Mouse (Mus musculus) hematopoietic stem cell, adult 5-6 weeks (primary cell): ENCODE measurements around the gene Ino80d. TPM values are rescaled to one million over a fixed set of nuclear protein-coding genes. Genes with fewer than 3 reads are reported as not detected.

Source experiments
- ATAC-seq, 2 experiments: fragments of 125-278 bp in 1 of 2; replicated peaks in 1 of 2; 2 replicates each; pipeline ENCODE4 v1.8.0; 2016 to 2017; ENCODE audit warnings: inconsistent platforms in 2 of 2, mild to moderate bottlenecking in 2 of 2, moderate number of reproducible peaks in 2 of 2, low read depth in 1 of 2, moderate TSS enrichment in 1 of 2; ENCODE audit not compliant: low FRiP score in 2 of 2, poor library complexity in 2 of 2, severe bottlenecking in 2 of 2, insufficient read depth in 1 of 2, low TSS enrichment in 1 of 2
- total RNA-seq: library from RNA; stranded (forward); fragments of 172-1452, 232-1000 nt; gene quantifications from 2 replicates; pipeline ENCODE4 v1.2.3, GENCODE M21; 2017

The Ino80d gene
- total RNA-seq, 1 experiment from 2014 or later, result 31.5 TPM

DNA sequence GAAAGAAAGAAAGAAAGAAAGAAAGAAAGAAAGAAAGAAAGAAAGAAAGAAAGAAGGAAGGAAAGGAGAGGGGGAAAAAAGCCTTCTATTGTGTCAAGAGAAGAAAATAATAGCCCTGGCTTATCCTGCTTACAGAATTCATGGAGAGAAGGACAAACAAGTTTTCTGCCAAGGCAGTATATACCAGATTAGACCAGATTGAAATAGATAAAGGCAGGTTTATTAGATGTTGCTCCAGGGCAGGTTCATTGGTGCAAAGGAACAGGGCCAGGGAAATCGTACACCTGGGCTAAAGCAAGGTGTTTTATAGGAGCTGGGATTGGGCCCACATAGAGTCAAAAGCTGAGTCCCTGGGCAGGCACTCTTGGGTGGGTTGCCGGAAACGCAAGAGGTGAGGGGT is 162.1 kb downstream of the Ino80d start:
- ATAC-seq, result no peak

DNA sequence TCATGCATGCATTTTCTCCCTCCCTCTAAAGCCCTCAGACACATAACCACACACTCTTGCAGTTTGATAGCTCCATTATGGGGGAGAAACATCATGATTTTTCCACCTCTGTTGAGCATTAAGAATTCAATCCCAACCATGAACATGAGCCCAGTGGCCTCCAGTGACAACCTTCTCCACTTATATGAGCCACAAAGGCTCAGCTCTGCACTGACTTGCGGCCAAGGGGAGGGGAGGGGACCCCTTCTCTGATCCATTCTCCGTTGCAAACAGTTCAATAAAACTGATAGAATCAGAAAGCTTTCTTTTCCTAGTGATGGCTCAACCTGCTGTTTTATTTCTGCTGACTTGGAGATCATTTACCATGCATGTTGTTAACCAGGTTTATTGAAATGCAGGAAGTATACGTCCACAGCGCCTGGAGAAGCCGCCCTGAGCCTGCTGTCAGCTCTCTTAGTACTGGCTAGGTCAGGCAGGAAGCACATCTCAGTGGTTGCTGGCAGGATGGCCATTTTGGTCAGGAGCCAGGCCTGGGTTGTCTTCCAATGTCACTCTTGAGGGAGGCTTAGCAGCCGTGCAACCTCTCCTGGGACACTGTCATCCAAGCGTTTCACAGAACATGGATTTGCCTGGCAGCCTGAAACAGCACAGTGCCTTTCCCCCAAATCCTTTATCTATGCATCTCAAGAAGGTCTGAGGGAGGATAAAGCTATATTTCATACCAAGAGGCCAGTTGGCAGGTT is 163.2 kb downstream of the Ino80d start:
- ATAC-seq, result no peak

DNA sequence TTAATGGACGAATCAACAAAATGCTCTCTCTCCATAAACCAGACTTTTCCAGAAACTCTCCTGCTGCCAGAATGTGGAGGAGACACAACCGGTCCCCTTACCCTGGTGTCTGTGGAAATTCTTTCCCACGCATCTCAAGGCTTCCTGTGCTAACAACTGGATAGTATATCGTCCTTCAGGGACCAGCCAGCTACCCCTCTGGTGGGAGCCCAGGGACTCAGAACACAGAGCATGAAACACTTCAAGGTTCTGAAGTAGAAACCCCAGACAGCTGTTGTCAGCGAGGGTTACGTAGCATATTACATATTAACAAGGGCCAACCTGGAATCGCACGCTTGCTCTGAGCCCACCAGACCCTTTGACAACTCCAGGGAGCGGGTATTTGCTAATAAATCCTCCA is 163.9 kb downstream of the Ino80d start:
- no peak for ATAC-seq

DNA sequence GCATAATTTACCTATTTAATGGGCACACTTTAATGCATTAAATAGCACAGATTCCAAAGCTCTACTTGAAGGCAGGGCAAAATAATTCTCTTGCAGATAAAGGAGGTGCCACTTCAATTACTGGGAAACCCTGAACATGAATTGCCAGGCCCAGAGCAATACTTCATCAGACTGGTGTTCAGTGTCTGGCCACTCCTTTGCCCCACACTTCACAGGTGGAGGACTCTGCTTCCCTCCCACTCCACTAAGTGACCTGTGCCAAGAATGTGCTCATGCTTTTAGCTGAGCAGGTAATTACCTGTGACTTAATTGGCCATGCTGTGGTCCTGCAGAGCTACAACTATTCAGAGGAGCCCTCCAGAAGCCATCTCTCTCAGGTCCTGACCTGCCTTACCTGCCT is 166.7 kb downstream of the Ino80d start:
- ATAC-seq, result no peak

DNA sequence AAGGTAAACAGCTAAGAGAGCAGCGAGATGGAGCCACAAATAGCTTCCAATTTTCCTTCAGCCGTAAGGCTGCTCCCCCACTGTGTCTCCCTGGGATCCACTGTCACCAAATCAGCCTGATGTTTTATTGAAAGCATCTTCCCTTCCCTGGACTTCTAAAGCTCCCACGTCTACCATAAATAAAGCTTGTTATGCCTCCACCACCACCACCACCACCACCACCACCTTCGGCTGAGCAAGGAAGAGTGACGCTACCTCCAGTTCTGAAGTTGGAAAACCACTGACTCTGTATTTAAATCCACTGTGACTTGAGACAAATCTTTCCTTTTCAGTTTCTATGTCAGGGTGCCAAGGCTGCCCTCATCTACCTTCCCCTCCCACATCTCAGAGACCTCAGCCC is 167.5 kb downstream of the Ino80d start:
- no peak for ATAC-seq

DNA sequence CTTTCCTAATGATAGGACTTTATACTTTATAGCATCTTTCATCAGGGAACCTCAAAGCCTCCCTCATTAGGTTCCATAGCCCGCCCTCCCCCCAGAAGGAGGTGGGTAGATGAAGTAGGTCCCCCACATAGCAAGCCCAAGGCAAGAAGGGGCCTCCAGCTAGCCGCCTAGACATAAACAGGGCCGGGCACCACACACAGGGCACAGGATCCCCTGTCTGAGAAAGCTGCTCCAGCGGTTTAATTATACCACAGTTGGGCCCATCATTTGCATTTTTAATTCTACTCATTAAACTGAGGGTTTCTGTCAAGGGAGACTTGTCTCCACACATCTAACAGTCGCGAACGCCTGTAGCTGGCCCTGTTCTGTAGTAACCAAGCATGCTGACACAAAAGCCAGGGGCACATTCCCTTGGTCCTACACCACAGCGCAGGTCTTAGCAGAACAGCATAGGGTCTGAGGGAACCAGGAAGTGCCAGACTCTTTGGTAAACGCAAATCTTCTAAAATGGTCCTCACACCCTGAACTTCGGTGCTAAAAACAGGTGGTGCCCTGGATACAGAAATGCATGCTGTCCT is 179.6 kb downstream of the Ino80d start:
- ATAC-seq, result no peak

DNA sequence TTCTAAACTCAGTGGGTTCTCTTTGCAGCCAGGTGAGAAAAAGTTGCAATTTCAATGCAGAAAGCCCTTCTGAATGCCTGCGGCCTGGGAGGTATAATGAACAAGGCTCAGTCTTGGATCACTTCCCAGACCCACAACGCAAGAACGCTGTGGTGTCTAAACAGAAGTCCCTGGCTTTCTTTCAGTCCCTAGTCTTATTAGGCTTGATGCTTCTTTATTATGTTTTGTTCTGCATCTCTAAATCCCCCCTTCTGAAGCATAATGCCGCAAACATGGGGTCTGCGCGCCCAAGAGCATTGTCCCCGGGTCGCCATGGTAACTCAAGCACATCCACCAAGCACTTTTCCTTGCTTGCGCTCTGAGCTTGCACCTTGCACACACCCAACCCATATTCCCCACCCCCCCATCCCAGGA is 180.4 kb downstream of the Ino80d start:
- ATAC-seq, result no peak

DNA sequence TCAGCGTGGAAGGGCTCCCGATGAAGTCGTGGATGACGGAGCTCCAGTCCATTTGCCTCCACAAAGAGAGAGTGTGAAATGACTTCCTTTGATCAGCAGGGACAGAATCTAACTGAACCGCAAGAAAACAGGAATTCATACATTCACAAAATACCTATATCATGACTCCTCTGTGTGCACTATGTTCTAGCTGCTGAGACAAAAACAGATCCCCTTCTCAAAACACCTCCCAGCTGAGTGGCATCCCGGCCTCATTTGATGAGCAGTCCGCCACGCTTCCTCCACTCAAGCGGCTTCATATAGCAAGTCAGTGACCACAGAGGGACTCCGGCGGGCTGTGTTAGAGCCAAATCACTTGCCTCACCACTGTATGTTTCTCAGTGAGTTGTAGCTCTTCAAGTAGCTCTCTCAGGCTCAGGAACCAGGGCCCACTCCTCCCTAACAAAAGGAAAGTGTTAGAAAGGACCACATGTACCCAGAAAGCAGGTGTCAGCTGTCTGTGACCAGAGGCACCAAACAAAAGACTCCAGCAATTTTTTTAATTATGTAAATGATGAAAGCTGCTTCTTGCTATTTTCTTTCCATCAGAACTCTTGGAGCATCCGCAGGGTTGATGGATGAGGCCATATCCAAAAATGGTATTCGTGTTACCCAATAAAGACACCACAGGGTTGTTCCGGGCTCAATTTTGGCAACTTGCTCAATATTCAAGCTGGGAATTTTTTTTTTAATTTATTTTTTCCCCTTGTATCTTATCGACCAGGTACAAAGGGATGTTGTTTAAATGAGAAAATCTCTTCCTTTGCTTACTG is 181.0 kb downstream of the Ino80d start:
- ATAC-seq, result no peak

DNA sequence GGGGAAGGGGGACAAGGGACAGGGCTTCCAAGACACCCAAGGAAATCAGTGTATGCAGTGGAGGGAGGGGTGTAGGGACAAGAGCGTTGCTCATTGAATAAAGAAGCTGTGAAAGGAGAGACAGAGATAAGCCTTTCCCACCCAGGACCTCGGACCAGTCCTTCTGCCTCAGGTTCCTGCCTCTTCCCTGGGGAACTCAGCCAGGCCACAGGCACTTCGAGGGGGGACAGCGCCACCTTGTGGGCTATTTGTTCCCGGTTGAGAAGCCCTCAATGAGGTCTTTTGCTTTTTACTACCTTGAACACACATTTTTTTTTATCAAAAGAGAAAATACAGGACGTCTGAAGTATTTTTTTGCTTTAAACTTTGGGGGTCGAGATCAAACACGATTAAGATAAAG is 185.0 kb downstream of the Ino80d start:
- ATAC-seq, result peak in 1 of 2 experiments; percentile 66; a peak in 1 of 4 replicates

DNA sequence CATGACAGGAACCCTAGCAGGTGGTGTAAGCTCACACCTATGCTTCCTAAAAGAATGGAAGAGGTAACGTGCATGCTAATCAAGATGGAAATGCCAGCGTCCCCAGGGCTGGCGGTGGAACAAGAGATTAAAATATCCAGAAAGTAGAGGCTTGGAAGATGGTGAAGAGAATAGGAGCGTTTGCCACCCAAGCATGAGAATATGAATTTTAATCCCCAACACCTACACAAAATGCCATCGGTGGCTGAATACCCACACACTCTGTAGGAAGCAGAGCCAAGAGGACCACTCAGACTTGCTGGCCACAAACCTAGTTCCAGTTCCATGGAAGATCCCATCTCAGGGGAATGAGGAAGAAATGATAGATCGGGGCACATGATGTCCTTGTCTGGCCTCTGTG is 195.2 kb downstream of the Ino80d start:
- no peak for ATAC-seq

DNA sequence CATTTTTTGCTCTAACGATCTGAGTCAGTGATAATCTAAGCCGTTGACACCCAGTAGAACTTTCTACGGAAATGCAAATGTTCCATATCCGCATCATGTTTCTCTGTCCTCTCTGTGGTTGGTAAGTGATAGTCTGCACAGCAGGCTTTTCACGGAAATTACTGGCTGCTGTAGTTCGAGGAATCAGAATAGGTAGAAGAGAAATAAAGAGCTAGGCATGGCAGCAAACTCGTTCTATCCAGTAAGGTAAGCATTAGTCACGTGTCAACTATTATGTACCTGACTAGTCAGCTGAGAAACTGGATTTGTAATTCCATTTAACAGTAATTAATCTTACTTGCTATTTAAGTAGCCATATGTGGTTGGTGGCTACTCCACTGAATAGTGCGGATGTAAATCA is 197.9 kb downstream of the Ino80d start:
- no peak for ATAC-seq

DNA sequence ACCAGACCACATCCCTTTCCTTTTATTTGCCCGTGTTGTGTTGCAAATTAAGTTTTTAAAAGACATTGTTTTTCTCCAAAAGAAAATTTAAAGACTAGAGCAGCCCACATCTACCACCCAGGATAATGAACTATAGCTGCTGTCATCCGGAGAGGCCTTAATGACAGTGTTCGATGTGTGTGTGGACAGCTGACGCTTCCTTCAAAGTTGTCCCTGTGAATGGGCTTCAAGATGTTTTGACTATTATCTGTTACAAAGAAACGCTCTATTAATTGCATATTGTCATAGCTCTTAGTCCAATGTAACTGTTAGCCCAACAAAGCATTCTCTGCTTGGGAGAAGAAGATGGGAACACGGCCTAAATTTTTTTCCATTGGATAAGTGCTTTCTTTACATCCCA is 200.0 kb downstream of the Ino80d start:
- ATAC-seq, result no peak

DNA sequence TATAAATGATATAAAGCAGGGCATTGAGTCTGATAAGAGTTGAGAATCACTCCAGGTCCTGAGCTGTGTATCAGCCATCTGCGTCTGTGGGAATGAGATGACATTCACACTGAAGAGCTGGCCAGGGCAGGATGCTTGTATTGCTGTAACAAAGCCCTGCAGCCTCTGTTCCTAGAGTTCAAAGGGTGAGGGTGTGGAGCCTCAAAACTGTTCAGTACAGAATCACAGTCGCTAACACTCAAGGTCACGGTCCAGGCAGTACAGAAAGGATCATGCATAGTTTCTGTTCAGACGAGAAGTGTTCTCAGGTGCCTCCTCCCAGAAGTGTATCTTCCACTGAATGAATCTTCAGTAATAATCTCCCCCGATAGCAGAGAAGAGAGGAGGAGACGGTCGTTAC is 203.0 kb downstream of the Ino80d start:
- no peak for ATAC-seq

DNA sequence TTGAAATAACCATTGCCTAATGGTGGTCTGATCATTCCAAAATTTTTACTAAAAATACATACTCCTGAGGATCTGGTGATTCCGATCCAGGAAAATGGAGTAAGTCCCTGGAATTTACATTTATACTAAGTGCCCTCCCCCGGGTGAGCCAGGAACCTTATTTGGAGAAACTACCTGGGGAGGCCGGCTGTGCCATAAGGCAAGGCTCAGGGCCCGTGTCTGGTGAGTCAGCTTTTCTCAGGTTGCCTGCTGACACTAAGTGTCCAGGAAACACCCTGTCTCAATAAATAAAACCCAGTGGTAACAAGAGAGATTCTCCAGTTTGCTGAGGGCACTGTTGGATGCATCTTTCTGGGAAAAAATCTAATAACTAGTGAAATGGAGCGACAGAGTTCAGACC is 205.3 kb downstream of the Ino80d start:
- no peak for ATAC-seq

DNA sequence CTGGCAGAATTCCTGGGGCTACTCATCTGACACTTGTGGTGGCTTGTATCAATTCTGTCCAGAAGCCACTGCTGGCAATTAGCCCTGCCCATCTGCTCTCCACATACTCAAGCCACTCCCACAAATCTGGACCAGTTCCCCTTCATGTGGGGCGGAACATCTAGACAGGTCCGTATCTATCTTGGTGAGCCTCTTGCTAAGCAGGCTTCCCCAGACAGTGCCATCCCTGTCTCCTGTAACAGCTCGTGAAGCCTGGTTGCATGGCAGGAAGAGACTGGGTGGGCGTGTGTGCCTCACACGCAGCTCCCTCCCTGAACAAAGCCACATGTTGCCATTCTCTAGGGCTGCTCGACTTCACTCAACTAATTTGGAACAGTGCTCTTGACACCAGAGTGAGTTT is 206.0 kb downstream of the Ino80d start:
- ATAC-seq, result no peak
